Mouse (Mus musculus): Measurements from ENCODE around the gene Eif2b3.

Gene Eif2b3

GRCm38 (mm10) chr4:117031105-117031504, 11.9 kb downstream of the Eif2b3 start:
- TF ChIP-seq NANOG (IDR thresholded peaks at IDR 0.05; ENCODE audit: borderline replicate concordance, low read length) (no peak), POU5F1 (IDR thresholded peaks at IDR 0.05; ENCODE audit: borderline replicate concordance, low read length) (no peak), CTCF (conservative IDR thresholded peaks at IDR 0.05; ENCODE audit: low read length) (no peak)
- no peak overlapping the region for H3K4me3 ChIP-seq (replicated peaks; ENCODE audit: low read length)
- H3K9me3 ChIP-seq (ENCODE audit: low read length): no peaks in the 10 kb centered on the region

GRCm38 (mm10) chr4:117039925-117040687, 20.9 kb downstream of the Eif2b3 start:
- Histone ChIP-seq H3K4me1 (replicated peaks; ENCODE audit: low read depth, low read length) (peaks cover 9% of the 10 kb centered on the region), H3K36me3 (ENCODE audit: insufficient read depth, low read length) (peaks cover 67% of the 10 kb centered on the region), H3K27me3 (ENCODE audit: insufficient read depth, low read length) (no peaks in the 10 kb centered on the region), H3K4me3 (replicated peaks; ENCODE audit: low read length) (no peak overlapping the region), H3K9me3 (ENCODE audit: low read length) (no peaks in the 10 kb centered on the region)
- TF ChIP-seq POU5F1 (IDR thresholded peaks at IDR 0.05; ENCODE audit: borderline replicate concordance, low read length) (no peak), NANOG (IDR thresholded peaks at IDR 0.05; ENCODE audit: borderline replicate concordance, low read length) (no peak), CTCF (conservative IDR thresholded peaks at IDR 0.05; ENCODE audit: low read length) (no peak)

More at GRCm38 (mm10) chr4:117031105-117031504, 11.9 kb downstream of the Eif2b3 start:
- Histone ChIP-seq H3K4me1 (replicated peaks; ENCODE audit: low read depth, low read length) (peaks cover 9% of the 10 kb centered on the region), H3K27me3 (ENCODE audit: insufficient read depth, low read length) (no peaks in the 10 kb centered on the region), H3K36me3 (ENCODE audit: insufficient read depth, low read length) (peaks cover 81% of the 10 kb centered on the region)

GRCm38 (mm10) chr4:117040791-117041190, 21.6 kb downstream of the Eif2b3 start:
- Histone ChIP-seq H3K27me3 (ENCODE audit: insufficient read depth, low read length) (no peaks in the 10 kb centered on the region), H3K4me1 (replicated peaks; ENCODE audit: low read depth, low read length) (peaks cover 9% of the 10 kb centered on the region), H3K9me3 (ENCODE audit: low read length) (no peaks in the 10 kb centered on the region), H3K36me3 (ENCODE audit: insufficient read depth, low read length) (peaks cover 62% of the 10 kb centered on the region), H3K4me3 (replicated peaks; ENCODE audit: low read length) (no peak overlapping the region)
- no peak for TF ChIP-seq NANOG (IDR thresholded peaks at IDR 0.05; ENCODE audit: borderline replicate concordance, low read length)
- no peak for TF ChIP-seq CTCF (conservative IDR thresholded peaks at IDR 0.05; ENCODE audit: low read length)
- TF ChIP-seq POU5F1 (IDR thresholded peaks at IDR 0.05; ENCODE audit: borderline replicate concordance, low read length): no peak

- H3K27me3 ChIP-seq (ENCODE audit: insufficient read depth, low read length): no peaks in the 10 kb centered on the region
- H3K4me3 ChIP-seq (replicated peaks; ENCODE audit: low read length): no peak overlapping the region
- peaks cover 9% of the 10 kb centered on the region for H3K4me1 ChIP-seq (replicated peaks; ENCODE audit: low read depth, low read length)
- TF ChIP-seq CTCF (conservative IDR thresholded peaks at IDR 0.05; ENCODE audit: low read length) (no peak), POU5F1 (IDR thresholded peaks at IDR 0.05; ENCODE audit: borderline replicate concordance, low read length) (no peak), NANOG (IDR thresholded peaks at IDR 0.05; ENCODE audit: borderline replicate concordance, low read length) (no peak)
- peaks cover 58% of the 10 kb centered on the region for H3K36me3 ChIP-seq (ENCODE audit: insufficient read depth, low read length)
- H3K9me3 ChIP-seq (ENCODE audit: low read length): no peaks in the 10 kb centered on the region
These were observed 22.1 kb downstream of the Eif2b3 start for GRCm38 (mm10) chr4:117041283-117041721.

GRCm38 (mm10) chr4:117048836-117049235, 29.6 kb downstream of the Eif2b3 start:
- Histone ChIP-seq H3K27me3 (ENCODE audit: insufficient read depth, low read length) (no peaks in the 10 kb centered on the region), H3K4me3 (replicated peaks; ENCODE audit: low read length) (no peak overlapping the region), H3K9me3 (ENCODE audit: low read length) (no peaks in the 10 kb centered on the region), H3K36me3 (ENCODE audit: insufficient read depth, low read length) (peaks cover 72% of the 10 kb centered on the region), H3K4me1 (replicated peaks; ENCODE audit: low read depth, low read length) (peaks cover 6% of the 10 kb centered on the region)
- TF ChIP-seq NANOG (IDR thresholded peaks at IDR 0.05; ENCODE audit: borderline replicate concordance, low read length): no peak
- TF ChIP-seq POU5F1 (IDR thresholded peaks at IDR 0.05; ENCODE audit: borderline replicate concordance, low read length): no peak
- no peak for TF ChIP-seq CTCF (conservative IDR thresholded peaks at IDR 0.05; ENCODE audit: low read length)

- H3K4me3 ChIP-seq (replicated peaks; ENCODE audit: low read length): no peak overlapping the region
- H3K27me3 ChIP-seq (ENCODE audit: insufficient read depth, low read length): no peaks in the 10 kb centered on the region
- TF ChIP-seq CTCF (conservative IDR thresholded peaks at IDR 0.05; ENCODE audit: low read length): no peak
- no peak for TF ChIP-seq POU5F1 (IDR thresholded peaks at IDR 0.05; ENCODE audit: borderline replicate concordance, low read length)
- no peak for TF ChIP-seq NANOG (IDR thresholded peaks at IDR 0.05; ENCODE audit: borderline replicate concordance, low read length)
- H3K4me1 ChIP-seq (replicated peaks; ENCODE audit: low read depth, low read length): peaks cover 13% of the 10 kb centered on the region
- no peaks in the 10 kb centered on the region for H3K9me3 ChIP-seq (ENCODE audit: low read length)
- peaks cover 72% of the 10 kb centered on the region for H3K36me3 ChIP-seq (ENCODE audit: insufficient read depth, low read length)
These were observed 30.3 kb downstream of the Eif2b3 start for GRCm38 (mm10) chr4:117049485-117049884.

GRCm38 (mm10) chr4:117052626-117053025, 33.4 kb downstream of the Eif2b3 start:
- Histone ChIP-seq H3K4me1 (replicated peaks; ENCODE audit: low read depth, low read length) (peaks cover 43% of the 10 kb centered on the region), H3K27me3 (ENCODE audit: insufficient read depth, low read length) (no peaks in the 10 kb centered on the region), H3K4me3 (replicated peaks; ENCODE audit: low read length) (no peak overlapping the region), H3K36me3 (ENCODE audit: insufficient read depth, low read length) (peaks cover 54% of the 10 kb centered on the region), H3K9me3 (ENCODE audit: low read length) (no peaks in the 10 kb centered on the region)
- TF ChIP-seq CTCF (conservative IDR thresholded peaks at IDR 0.05; ENCODE audit: low read length): no peak
- no peak for TF ChIP-seq NANOG (IDR thresholded peaks at IDR 0.05; ENCODE audit: borderline replicate concordance, low read length)
- no peak for TF ChIP-seq POU5F1 (IDR thresholded peaks at IDR 0.05; ENCODE audit: borderline replicate concordance, low read length)

GRCm38 (mm10) chr4:117053956-117054355, 34.8 kb downstream of the Eif2b3 start:
- TF ChIP-seq CTCF (conservative IDR thresholded peaks at IDR 0.05; ENCODE audit: low read length) (no peak), NANOG (IDR thresholded peaks at IDR 0.05; ENCODE audit: borderline replicate concordance, low read length) (no peak), POU5F1 (IDR thresholded peaks at IDR 0.05; ENCODE audit: borderline replicate concordance, low read length) (no peak)
- H3K27me3 ChIP-seq (ENCODE audit: insufficient read depth, low read length): no peaks in the 10 kb centered on the region
- peaks cover 53% of the 10 kb centered on the region for H3K4me1 ChIP-seq (replicated peaks; ENCODE audit: low read depth, low read length)
- H3K36me3 ChIP-seq (ENCODE audit: insufficient read depth, low read length): peaks cover 51% of the 10 kb centered on the region
- no peak overlapping the region for H3K4me3 ChIP-seq (replicated peaks; ENCODE audit: low read length)
- H3K9me3 ChIP-seq (ENCODE audit: low read length): no peaks in the 10 kb centered on the region
